In genomic region chr19:55449084-55449483, GRCm38 (mm10) we compare ENCODE assay signal across 15 mouse cellular contexts.
DNase-seq lines count a peak whose midpoint lies in the region; ATAC-seq lines count a peak whose summit lies in the region.
"Had no signal": no experiment of that assay in that cellular context is flagged by ENCODE, and none has a peak within 500 bp of the region (broad histone marks: within the 10 kb centered on the region; RNA-seq: fewer than 3 reads in every experiment).

No protein-coding gene starts in this region.

- H3K27me3 ChIP-seq in kidney, embryonic 16.5 days (ENCODE audit: insufficient read depth, low read length) = no peaks in the 10 kb centered on the region
- no peaks in the 10 kb centered on the region for H3K27me3 ChIP-seq in forebrain, embryonic 16.5 days (replicated peaks; ENCODE audit: control insufficient read depth, insufficient read depth, low read length)
- H3K27me3 ChIP-seq in midbrain, embryonic 16.5 days (ENCODE audit: control insufficient read depth, insufficient read depth, low read depth, low read length) = no peaks in the 10 kb centered on the region
- H3K27me3 ChIP-seq: megakaryocyte, embryonic 14.5 days had no signal

- H3K4me3 ChIP-seq in kidney, embryonic 16.5 days (ENCODE audit: low read length) = no peak overlapping the region
- no peak overlapping the region for H3K4me3 ChIP-seq in forebrain, embryonic 16.5 days (replicated peaks; ENCODE audit: low read length)
- no peak overlapping the region for H3K4me3 ChIP-seq in midbrain, embryonic 16.5 days (ENCODE audit: low read depth, low read length)
- H3K4me3 ChIP-seq: megakaryocyte, embryonic 14.5 days had no signal

- 33% methylated on average over 13 of the region's 13 CpGs for WGBS in kidney, embryonic 16.5 days
- WGBS in forebrain, embryonic 16.5 days = 7% methylated on average over 13 of the region's 13 CpGs
- 21% methylated on average over 13 of the region's 13 CpGs for WGBS in midbrain, embryonic 16.5 days

- 0 out of 2 replicates have a peak, but pooled peaks have one; percentile 61 for ATAC-seq in kidney, embryonic 16.5 days (ENCODE audit: low FRiP score, low TSS enrichment)
- ATAC-seq in forebrain, embryonic 16.5 days = peak; percentile 79
- peak; percentile 71; the same call in 1 of the 2 replicates for ATAC-seq in midbrain, embryonic 16.5 days
- no peak for ATAC-seq in granulocyte monocyte progenitor cell, adult 5-6 weeks (replicated peaks; ENCODE audit: poor library complexity, severe bottlenecking)
- ATAC-seq: activated CD4-positive, CD25-positive, alpha-beta regulatory T cell, adult 4 months had no signal

- no peak overlapping the region for H3K27ac ChIP-seq in kidney, embryonic 16.5 days (ENCODE audit: low read length)
- H3K27ac ChIP-seq in forebrain, embryonic 16.5 days (ENCODE audit: low read length) = no peak overlapping the region
- no peak overlapping the region; the same call in 1 of the 2 replicates for H3K27ac ChIP-seq in midbrain, embryonic 16.5 days (ENCODE audit: low read length)
- H3K27ac ChIP-seq: liver, embryonic 14.5 days had no signal

- H3K4me1 ChIP-seq in kidney, embryonic 16.5 days (ENCODE audit: insufficient read depth, low read length) = peaks cover 8% of the 10 kb centered on the region
- peaks cover 9% of the 10 kb centered on the region for H3K4me1 ChIP-seq in forebrain, embryonic 16.5 days (replicated peaks; ENCODE audit: control insufficient read depth, insufficient read depth, low read length)
- peaks cover 9% of the 10 kb centered on the region; the same call in 1 of the 2 replicates for H3K4me1 ChIP-seq in midbrain, embryonic 16.5 days (ENCODE audit: control insufficient read depth, insufficient read depth, low read length)
- H3K4me1 ChIP-seq: megakaryocyte, embryonic 14.5 days had no signal

- no peak overlapping the region for H3K4me2 ChIP-seq in kidney, embryonic 16.5 days (replicated peaks; ENCODE audit: low read depth, low read length)
- H3K4me2 ChIP-seq in forebrain, embryonic 16.5 days (ENCODE audit: low read length) = peak overlapping the region; percentile 25; the same call in 1 of the 2 replicates
- peak overlapping the region; percentile 36 for H3K4me2 ChIP-seq in midbrain, embryonic 16.5 days (ENCODE audit: low read length)

- H3K36me3 ChIP-seq in kidney, embryonic 16.5 days (ENCODE audit: insufficient read depth, low read length) = no peaks in the 10 kb centered on the region
- H3K36me3 ChIP-seq in forebrain, embryonic 16.5 days (ENCODE audit: control insufficient read depth, insufficient read depth) = no peaks in the 10 kb centered on the region
- no peaks in the 10 kb centered on the region for H3K36me3 ChIP-seq in midbrain, embryonic 16.5 days (ENCODE audit: control insufficient read depth, insufficient read depth, low read length)

- DNase-seq in cerebellum, postnatal 10 days = peak; percentile 67 to 75
- no peak for DNase-seq in cerebellum, adult 9-11 months
- DNase-seq in kidney, postnatal 25 days = no peak
- DNase-seq in adrenal gland, postnatal 10 days = no peak
- DNase-seq: gastrocnemius, postnatal 36 days; kidney, adult 18-20 months; layer of hippocampus, postnatal 36 days; thymus, adult 2 months had no signal

- H3K9ac ChIP-seq in kidney, embryonic 16.5 days (replicated peaks; ENCODE audit: low read length) = no peak overlapping the region
- H3K9ac ChIP-seq in forebrain, embryonic 16.5 days (replicated peaks; ENCODE audit: low read depth, low read length) = no peak overlapping the region
- H3K9ac ChIP-seq in midbrain, embryonic 16.5 days (ENCODE audit: low read depth, low read length) = no peak overlapping the region
- H3K9ac ChIP-seq: liver, embryonic 14.5 days had no signal

- no peaks in the 10 kb centered on the region for H3K9me3 ChIP-seq in kidney, embryonic 16.5 days (ENCODE audit: low read length)
- no peaks in the 10 kb centered on the region for H3K9me3 ChIP-seq in forebrain, embryonic 16.5 days (ENCODE audit: control insufficient read depth, low read length)
- H3K9me3 ChIP-seq in midbrain, embryonic 16.5 days (replicated peaks; ENCODE audit: control insufficient read depth, low read length, poor library complexity, severe bottlenecking) = no peaks in the 10 kb centered on the region
- H3K9me3 ChIP-seq: megakaryocyte, embryonic 14.5 days had no signal

Comparison
In these comparisons a context has a peak if more than half of its experiments do, and no peak if none do; other contexts are left out.
1. DNase-seq: peak in cerebellum, postnatal 10 days (2 of 2); none in cerebellum, adult 9-11 months (single experiment), kidney, postnatal 25 days (0 of 2) and adrenal gland, postnatal 10 days (single experiment).